Mouse (Mus musculus) mouse trophoblast stem cell (cell line): Measurements from ENCODE around the gene Mrtfa.

Source experiments
- in situ Hi-C, 2 experiments: fragments of 300-500 bp; cut with MseI, MboI; formaldehyde crosslinking; loops; 2 replicates in 1 of 2; 3 replicates in 1 of 2; pipeline ENCODE4 v1.15.1; 2025

Mrtfa gene

DNA sequence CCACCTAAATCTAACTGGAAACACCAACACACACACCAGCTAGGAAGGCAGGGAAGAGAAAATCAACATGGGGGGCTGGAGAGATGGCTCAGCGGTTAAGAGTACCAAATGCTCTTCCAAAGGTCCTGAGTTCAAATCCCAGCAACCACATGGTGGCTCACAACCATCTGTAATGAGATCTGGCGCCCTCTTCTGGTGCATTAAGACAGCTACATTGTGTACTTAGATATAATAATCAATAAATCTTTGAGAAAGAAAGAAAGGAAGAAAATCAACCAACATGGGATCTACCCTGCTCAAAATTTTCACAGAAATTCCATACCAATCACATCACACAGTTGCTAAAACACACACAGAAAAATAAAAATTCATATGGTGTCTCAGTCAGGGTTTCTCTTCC, 34.1 kb downstream of the Mrtfa start:
- in situ Hi-C loops: no loop called here

DNA sequence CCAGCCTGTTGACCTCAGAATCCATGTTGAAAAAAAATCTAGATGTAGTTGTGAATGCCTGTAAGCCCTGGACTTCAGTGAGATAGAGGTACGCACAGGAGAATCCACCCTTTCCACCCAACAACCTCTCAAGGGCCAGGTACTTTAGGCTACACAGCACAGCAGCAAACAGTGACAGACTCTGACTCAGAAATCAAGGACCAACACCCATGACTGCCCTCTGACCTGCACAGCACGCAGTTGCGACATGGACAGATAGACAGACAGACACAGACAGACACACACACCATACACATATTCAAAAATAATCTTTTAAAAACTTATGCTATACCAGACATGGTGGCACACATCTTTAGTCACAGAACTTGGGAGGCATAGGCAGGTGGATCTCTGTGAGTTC, 34.7 kb downstream of the Mrtfa start:
- in situ Hi-C loops: no loop called here

DNA sequence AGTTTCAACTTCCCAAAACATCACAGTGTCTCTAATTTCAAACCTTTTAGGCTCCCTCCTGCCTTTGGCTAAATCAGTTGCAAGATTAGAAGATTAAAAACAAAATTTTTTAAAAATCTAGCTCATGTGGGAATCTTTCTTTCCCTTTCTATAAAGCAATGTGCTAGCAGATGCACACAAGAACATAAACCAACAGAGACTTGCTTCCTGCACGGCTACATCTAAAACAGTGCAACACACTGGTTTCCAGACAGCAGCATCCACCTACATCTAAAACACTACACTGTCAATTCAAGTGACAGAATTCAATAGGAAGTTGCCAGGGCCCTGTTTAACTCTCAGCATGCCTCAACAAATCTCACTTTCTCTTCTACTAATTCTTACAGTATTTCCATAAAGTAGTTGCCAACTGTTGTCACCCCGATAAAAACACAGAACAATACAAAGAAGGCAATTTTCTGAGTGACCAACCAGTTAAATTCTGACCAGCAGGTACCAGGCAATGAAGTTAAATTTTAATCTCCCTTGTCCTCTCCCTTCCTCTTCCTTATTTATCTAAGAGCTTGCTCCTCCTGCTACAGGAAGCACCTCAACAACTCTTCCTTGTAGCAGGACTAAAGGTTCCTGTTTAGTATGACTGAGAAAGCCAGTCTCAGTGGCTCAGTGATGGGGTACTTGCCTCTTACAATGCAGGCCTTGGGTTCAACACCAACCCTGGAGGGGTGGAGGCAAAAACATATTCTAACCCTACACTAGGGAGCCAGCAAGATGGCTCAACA, 35.5 kb downstream of the Mrtfa start:
- in situ Hi-C loops: no loop called here

DNA sequence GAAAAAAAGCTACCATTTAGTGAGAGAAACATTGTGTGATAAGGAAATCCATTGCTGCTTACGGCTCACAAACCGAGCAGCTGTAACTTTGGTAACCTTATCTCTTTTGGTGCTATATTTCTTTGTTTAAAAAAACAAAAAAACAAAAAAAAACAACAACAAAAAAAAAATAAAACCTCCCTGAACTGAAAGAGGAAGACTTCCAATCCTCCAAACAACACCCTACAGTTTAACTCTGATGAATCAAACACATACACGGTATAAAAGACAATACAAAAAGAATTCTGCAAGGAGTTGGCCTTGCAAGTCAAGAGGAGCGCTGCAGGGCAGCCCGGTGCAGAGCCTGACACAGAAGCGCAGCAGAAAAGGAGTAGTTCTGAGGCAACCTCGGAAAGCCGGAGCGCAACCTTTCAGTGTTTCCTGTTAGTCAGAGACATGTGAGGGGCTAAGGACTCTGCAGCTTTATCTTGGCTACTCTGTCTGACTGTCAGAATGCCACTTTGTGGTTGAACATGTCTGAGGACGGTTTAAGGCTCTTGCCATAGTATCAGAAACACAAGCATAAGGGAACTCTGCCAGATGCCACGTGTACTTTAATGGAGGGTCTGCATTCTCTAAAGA, 48.5 kb downstream of the Mrtfa start:
- in situ Hi-C loops: no loop called here

DNA sequence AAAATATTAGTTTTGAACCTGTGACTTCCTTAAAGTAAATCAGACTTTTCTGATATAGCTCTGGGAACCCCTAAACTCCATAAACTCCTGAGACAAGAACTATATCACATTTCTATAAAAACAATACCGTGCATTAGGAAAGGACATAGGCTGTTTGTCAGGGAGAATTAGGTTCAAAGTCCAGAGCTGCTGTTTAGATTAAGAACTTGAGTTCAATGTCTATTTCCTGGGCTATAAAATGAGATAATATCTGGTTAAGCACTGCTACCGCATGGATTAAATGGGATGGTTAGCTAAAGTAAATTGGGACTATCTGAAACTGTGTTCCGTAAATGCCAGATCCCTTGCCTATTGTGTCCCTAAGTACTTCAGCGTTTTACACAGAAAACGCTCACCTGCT, 50.6 kb downstream of the Mrtfa start:
- in situ Hi-C loops: no loop called here

DNA sequence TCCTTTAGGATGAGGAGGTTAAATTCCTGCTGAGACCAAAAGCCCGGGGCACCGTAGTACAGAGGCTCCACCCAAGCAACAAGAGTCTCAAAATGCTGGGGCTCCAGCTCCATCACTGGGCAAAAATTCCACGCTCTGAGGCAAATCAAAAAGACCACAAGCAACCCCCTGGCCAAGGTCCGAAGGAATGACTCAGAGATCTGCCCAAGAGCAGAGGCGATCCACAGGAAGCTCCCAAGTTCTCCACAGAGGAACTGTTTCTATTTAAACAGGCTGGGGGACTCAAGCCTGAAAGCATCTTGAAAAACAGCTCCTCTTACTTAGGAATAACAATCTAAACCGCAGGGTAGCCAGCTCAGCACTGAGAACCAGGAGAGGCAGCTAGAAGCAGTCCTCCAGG, 53.3 kb downstream of the Mrtfa start:
- in situ Hi-C loops: no loop called here

DNA sequence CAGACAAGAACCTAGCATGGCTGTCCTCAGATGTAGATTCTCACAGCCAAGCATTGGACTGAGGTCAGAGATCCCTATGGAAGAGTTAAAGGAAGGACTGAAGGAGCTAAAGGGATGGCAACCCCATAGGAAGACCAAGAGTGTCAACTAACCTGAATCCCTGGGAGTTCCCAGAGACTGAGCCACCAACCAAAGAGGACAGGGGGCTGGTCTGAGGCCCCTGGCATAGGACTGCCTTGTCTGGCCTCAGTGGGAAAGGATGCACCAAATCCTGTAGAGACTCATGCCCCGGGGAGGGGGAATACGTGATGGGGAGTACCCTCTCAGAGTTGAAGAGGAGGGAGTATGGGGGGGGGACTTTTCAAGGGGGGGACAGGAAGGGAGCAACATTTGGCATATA, 56.8 kb downstream of the Mrtfa start:
- in situ Hi-C loops: no loop called here

DNA sequence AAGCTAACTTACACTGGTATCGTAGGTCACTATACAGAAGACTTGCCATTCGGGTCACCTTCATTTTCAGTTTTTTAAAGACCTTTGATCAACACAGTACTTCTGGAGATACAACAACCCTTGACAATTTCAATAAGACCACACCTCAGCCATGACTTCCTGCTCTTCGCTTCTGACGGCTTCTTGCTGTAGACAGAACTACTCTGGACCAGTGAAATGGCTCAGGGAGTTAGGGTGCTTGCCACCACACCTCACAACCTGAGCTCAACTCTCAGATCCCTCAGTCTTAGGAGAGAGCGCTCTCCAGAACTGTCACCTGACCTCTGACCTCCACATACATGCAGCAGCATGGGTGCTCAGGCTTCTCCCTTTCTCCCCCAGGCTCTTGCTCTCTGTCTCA, 59.4 kb downstream of the Mrtfa start:
- in situ Hi-C loops: no loop called here

DNA sequence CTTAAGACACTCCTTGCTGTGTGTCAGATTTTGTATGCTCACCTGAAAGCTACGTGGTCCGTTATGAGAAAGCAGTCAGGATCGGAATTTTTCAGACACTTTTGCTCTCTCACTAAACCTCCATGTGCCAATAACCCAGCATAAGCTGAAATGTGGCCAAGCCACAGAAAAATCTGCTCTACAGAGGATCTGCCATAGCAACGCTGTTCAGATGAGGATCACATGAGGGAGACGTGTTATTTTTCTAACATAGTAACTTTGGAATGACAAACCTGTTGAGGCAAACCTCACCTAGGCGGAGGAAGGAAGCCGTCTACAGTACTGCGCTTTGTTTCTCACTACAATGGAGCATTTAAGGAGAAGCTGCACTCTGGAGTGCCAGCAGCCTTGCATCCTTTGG, 60.6 kb downstream of the Mrtfa start:
- in situ Hi-C loops: no loop called here

DNA sequence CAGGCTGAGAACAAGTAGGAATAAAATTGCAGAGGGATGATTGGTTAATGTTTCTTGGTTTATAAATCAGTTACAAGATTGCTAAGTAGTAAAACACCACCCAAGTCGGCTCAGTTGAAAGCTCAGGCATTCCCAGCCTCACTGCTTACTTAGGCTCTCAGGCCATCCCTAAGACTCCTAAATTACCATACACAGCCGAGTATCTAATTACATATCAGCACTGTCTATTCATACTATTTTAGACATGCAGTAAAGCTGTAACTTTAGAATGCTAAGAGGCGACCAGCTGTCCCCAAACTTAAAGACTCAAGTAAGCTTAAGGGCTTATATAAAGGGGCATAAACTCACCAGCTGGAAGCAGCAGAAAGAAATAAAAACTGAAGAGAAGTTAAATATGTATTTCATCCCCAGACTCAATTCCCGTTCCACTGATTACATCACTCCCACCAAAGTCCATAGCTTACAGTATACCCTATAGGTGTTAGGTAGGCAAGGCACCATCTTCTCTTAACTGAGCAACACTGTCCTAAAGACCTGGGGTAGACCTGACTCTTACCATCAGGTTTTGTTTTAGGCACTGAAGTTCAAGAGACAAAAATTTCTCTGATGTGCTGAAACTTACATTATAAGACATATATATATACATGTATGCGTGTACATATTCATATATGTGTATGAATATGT, 62.3 kb downstream of the Mrtfa start:
- in situ Hi-C loops: no loop called here

DNA sequence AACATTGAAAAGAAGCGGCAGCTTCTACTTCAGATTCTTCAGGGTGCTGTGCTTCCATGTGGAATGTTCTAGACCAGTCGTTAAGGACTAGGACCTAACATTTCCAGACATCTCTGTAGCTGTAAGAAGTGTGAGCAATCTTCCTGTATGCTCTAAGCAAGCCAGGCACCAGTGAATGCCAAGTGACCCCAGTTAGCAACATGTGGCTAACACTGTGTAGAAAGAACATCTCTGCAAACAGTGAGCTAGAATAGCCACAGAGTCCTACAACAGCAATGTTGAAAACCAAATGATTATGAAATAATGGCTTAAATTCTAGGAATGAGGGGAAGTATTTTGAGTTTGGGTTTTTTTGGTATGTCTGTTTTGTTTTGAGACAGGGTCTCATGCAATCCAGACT, 66.3 kb downstream of the Mrtfa start:
- in situ Hi-C loops: no loop called here

DNA sequence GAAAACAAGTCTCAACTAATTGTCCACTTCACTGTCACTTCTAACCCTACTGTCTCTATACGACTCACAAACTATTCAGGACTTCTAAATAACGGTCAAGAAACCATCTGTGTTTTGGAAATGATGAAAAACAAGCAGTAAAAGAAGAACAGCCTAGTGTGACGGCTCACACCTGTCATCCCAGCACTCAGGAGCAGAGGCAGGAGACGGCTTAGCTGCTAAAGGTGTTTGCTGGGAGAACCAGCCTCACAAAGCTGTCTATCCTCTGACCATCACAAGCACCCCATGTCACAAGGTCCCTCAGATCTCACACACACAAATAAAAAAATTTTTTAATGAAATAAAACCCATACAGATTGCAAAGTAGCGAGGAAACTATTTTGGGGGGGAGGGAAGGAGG, 67.4 kb downstream of the Mrtfa start:
- in situ Hi-C loops: no loop called here

DNA sequence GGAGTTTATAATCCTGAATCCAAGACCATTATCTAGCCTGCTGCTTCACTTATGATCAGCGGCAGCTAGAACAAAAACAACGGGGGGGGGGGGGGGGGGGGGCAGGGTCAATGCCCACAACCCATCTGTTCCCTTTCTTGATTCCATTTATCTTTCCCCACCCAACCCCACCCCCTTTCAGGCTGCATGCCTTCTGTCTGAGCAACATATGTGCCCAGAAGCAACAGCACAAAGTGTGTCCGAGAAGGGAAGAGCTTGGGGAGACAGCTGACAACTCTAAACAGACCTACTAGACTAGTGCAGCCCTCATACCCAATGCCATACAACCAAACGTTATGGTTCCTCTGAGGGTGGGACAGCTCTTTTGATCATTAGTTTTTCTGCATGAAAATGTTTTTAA, 68.0 kb downstream of the Mrtfa start:
- in situ Hi-C loops: no loop called here

DNA sequence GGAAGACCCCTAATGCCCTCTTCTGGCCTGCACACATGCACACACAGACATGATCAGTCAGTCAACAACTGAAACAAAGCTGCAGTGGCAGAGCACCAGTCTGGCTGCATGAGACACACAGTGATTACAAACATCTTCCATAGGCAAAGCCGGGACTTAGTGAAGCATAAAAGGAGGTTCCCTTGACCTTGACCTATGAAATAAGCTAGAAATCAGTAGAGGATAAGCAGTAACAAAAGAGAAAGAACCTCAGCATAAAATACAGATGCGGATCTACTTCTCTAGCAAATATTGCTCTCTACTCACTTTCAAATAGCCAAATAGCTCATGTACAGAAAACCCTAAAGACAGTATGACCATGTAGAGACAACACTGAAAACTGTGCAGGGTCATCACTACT, 68.5 kb downstream of the Mrtfa start:
- in situ Hi-C loops: no loop called here

DNA sequence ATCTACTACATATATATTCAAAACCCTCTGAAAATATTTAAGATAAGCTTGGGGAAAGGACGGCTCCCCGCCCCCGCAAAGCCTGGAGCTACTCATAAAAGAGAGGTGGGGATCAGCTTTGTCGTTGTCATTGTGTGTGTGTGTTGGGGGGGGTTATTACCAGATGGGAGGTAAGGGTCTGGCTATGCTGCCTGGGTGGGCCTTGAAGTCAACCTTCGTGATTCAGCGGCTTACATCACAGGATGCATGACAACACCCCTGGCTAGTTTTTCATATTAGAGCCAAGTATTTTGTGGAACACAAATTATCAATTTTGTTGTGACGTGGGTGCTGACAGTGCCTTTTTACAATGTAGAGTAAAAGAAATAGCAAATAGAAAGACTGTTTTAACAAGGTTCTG, 69.6 kb downstream of the Mrtfa start:
- in situ Hi-C loops: no loop called here

DNA sequence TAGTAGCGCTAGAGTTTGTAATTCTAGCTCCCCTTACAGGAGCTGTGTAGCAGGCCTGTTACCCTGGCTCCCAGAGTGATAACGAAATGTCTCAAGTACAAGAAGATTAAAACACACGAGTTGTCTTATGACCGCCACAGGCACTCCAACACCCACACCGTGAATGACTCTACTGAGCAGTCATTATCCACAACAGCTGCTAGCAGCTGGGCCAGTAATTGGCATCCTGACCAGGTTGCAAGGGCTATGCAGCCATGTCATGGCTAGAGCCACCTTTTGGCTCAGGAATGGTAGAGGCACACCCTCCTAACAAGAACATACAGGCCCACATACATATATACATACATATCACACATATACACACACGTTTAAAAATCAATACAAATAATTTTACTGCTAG, 70.4 kb downstream of the Mrtfa start:
- in situ Hi-C loops: no loop called here

DNA sequence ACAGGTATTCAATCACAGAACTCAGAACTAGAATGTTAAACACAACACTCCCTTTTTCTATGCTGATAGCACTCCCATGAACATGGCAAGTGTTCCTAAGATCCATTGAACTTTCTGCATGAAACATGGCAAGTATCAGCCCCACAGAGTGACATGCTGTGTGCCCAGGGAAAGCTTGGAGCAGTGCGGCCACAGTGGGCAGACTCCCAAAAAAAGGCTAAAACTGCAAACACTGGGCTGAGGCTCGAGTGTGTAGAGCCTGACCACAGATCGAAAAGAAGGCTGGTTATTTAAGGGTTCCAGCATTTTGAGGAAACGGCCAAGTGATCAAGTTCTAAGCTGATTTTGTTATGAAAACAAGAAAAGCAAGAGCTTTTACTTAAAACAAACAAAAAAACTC, 72.3 kb downstream of the Mrtfa start:
- in situ Hi-C loops: no loop called here

DNA sequence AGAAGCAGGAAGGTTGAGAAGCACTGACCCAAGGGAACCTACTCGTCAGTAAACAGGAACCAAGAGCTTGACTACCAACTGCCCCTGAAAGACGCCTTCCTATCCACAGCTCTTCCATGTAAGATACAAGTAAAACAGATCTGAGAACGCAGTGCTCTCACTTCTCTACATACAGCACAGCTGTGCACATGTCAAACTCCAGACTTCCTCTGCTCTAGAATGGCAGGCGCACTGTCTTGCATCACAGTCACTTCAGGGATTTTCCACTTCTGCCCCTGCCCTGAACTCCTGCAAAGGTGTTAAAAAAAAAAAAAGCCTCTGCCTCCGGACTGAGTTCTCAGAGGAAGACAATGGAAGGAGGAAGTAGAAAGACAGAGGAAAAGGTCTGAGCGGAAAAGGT, 78.0 kb downstream of the Mrtfa start:
- in situ Hi-C loops: no loop called here

DNA sequence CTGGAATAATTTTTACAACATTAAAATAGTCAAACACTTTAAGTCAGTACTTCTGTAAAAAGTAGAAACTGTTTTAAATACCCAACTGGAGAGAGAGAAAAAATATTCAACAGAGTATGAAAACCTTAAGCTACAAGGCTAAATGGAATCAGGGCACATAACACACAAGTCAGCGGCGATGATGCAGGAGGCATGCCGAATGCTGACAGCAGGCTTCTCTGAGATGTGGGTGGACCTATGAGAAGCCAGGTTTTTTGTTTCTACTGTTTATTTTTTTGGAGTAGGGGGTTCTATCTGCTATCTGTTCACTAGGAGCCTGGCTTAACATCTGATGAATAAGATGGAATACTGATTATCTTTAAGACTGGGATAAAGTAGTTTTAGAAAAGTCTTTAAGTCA, 80.2 kb downstream of the Mrtfa start:
- in situ Hi-C loops: no loop called here

DNA sequence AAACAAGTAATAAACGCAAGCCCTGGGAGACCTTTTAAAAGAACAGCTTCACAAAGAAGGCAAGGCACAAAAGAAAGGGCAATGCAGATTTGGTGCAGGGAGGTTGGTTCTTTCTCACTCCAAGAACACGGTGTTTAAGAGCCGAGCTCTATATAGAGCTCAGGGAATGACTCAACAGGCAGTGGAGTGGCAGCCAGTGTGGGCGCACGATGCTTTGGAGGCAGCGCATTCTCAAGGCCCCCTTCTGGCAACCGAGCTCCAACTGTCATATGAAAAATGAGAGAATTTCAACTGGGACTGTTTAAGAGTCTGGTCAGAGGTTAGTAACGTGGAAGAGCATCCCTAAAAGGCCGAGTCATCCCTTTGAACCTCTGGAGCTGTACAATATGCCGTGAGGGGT, 84.6 kb downstream of the Mrtfa start:
- in situ Hi-C loops: no loop called here

DNA sequence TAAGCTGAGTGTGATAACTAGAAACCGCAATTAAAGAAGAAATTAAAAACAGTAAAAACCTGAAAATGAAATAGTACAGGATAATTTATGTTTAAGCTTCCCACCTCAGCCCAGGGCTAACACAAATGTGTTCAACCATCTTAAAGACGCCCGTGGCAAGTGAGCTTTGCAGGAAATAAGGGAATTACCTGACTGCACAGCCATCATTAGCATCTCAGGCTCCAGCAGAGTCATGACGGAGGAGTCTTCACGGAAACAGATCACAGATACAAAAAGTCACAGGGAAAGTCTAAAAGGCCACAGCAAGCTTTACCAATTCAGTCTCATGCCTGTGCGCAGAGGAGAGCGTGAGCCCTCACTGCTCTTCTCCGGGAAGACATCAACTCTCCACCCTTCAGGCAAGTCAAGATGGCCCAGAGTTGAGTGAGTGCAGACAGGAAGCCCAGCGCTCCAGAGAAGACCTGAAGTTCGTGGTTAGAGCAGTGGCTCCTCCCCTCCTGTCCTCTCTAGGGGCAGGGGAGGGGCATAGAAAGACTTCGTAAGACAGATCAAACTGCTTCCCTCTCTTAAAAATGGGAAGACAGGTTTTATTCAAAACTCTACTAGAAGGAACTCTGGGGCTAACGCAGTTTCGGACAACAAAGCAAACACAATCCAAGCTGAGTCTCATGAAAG, 85.8 kb downstream of the Mrtfa start:
- in situ Hi-C loops: no loop called here

DNA sequence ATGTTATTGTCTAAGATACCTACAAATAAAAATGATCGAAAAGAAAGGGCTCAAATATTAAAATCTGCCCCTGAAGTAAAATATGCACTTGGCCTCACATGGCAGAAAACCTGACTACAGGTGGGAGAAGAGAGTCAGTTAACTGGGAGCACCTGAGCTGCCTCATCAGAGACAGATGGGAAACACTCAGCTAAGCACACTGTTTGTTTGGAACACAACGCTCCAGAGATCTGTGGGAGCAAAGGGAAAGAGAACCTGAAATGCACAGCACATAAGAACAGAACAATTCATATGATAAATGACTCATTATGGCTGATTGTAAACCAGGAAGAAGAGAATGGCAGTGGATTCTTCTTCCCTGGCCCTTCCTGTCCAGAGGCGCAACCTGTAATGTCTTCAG, 87.1 kb downstream of the Mrtfa start:
- in situ Hi-C loops: no loop called here
